Mouse (Mus musculus) midbrain, embryonic 15.5 days (tissue): ENCODE measurements around the gene Ttc26. TPM values are rescaled to one million over a fixed set of nuclear protein-coding genes. Genes with fewer than 3 reads are reported as not detected.
"Not testable (repeated sequence)": the region's sequence is repeated elsewhere in the genome, so short reads cannot be mapped to it uniquely, and the experiment has no call there.

Experiments
- ATAC-seq: fragments of 200-750 bp; cut with Nextera tagmentation; replicated peaks from 2 replicates; pipeline ENCODE4 v1.8.0; 2017; ENCODE audit warnings: moderate TSS enrichment
- H3K27ac ChIP-seq: fragments of 300-500 bp; sonication (generic); 2 replicates; pipeline ENCODE4 v1.5.1; 2015; ENCODE audit warnings: mild to moderate bottlenecking, inconsistent platforms
- H3K27me3 ChIP-seq: fragments of 300-500 bp; sonication (generic); replicated peaks from 2 replicates; pipeline ENCODE4 v1.6.1; 2015; ENCODE audit warnings: inconsistent platforms
- H3K36me3 ChIP-seq: fragments of 300-500 bp; sonication (generic); replicated peaks from 2 replicates; pipeline ENCODE4 v1.6.1; 2015; ENCODE audit warnings: inconsistent platforms
- H3K4me1 ChIP-seq: fragments of 300-500 bp; sonication (generic); 2 replicates; pipeline ENCODE4 v1.6.1; 2015; ENCODE audit warnings: inconsistent platforms
- H3K4me2 ChIP-seq: fragments of 300-500 bp; sonication (generic); 2 replicates; pipeline ENCODE4 v1.6.1; 2015; ENCODE audit warnings: inconsistent platforms, mild to moderate bottlenecking, moderate library complexity
- H3K4me3 ChIP-seq: fragments of 300-500 bp; sonication (generic); 2 replicates; pipeline ENCODE4 v1.5.1; 2015; ENCODE audit warnings: mild to moderate bottlenecking, inconsistent platforms
- H3K9ac ChIP-seq: fragments of 300-500 bp; sonication (generic); 2 replicates; pipeline ENCODE4 v1.6.1; 2015; ENCODE audit warnings: mild to moderate bottlenecking, inconsistent platforms
- H3K9me3 ChIP-seq: fragments of 300-500 bp; sonication (generic); 2 replicates; pipeline ENCODE4 v1.6.1; 2016; ENCODE audit warnings: inconsistent platforms
- WGBS: fragments of 180-500 bp; shearing (Covaris S2); methylation state at CpG from one replicate; pipeline ENCODE4 v1.1.7; 2015; ENCODE audit warnings: mixed read lengths; 5-methylcytosine and 5-hydroxymethylcytosine counted together
- polyA plus RNA-seq: library from polyadenylated mRNA; unstranded; fragments of >200 nt; fragmentation: Nextera tagmentation; extraction: Ambion mirVana; gene quantifications from 2 replicates; pipeline ENCODE4 v1.2.1, GENCODE M21; 2015

The Ttc26 gene
- polyA plus RNA-seq, 1 experiment from 2014 or later: 7.5 TPM

- Histone ChIP-seq H3K36me3 (no peaks in the 10 kb centered on the region), H3K27me3 (peaks cover 48% of the 10 kb centered on the region), H3K9ac (no peak overlapping the region), H3K9me3 (no peaks in the 10 kb centered on the region), H3K4me1 (peaks cover 13% of the 10 kb centered on the region), H3K27ac (no peak overlapping the region), H3K4me3 (no peak overlapping the region), H3K4me2 (no peak overlapping the region)
- no peak for ATAC-seq
- WGBS: 79% methylated on average over 9 of the region's 9 CpGs
These were observed 31.5 kb upstream of the Ttc26 start for GRCm38 (mm10) chr6:38349806-38350205.

DNA sequence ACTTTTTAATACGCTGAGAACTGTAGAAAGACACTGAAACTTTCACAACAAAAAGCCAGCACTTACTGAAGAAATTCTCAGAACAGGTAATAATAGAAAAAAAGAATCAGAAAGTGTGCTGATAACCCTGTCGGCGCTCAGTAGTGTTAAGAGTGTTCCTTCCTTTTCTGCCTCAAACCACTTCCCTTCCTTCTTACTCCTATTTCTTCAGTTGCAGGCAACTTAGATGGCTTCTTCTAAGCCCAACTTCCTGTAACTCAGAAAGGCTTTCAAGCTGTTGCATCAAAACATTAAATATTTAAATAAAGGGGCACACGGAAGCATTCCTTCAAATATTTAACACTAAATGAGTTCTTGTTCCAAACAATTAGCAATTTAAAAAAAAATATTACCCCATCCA is 29.3 kb upstream of the Ttc26 start:
- no peak overlapping the region for H3K4me2 ChIP-seq
- no peak overlapping the region for H3K4me3 ChIP-seq
- H3K27me3 ChIP-seq: peaks cover 57% of the 10 kb centered on the region
- no peak overlapping the region for H3K9ac ChIP-seq
- H3K36me3 ChIP-seq: no peaks in the 10 kb centered on the region
- no peak overlapping the region for H3K27ac ChIP-seq
- WGBS: 57% methylated on average over 4 of the region's 4 CpGs
- ATAC-seq: no peak
- peaks cover 19% of the 10 kb centered on the region for H3K4me1 ChIP-seq
- H3K9me3 ChIP-seq: no peaks in the 10 kb centered on the region

GRCm38 (mm10) chr6:38352451-38352850 is 28.8 kb upstream of the Ttc26 start:
- Histone ChIP-seq H3K27me3 (peaks cover 57% of the 10 kb centered on the region), H3K27ac (no peak overlapping the region)
- no peak for ATAC-seq

GRCm38 (mm10) chr6:38353181-38353580 is 28.1 kb upstream of the Ttc26 start:
- no peak overlapping the region for H3K27ac ChIP-seq
- peaks cover 57% of the 10 kb centered on the region for H3K27me3 ChIP-seq

More at GRCm38 (mm10) chr6:38352451-38352850, 28.8 kb upstream of the Ttc26 start:
- Histone ChIP-seq H3K4me1 (peaks cover 19% of the 10 kb centered on the region), H3K36me3 (no peaks in the 10 kb centered on the region), H3K9ac (no peak overlapping the region), H3K4me2 (no peak overlapping the region), H3K9me3 (no peaks in the 10 kb centered on the region), H3K4me3 (no peak overlapping the region)
- 14% methylated on average over 10 of the region's 10 CpGs for WGBS

GRCm38 (mm10) chr6:38353811-38354722 is 27.2 kb upstream of the Ttc26 start, which contains the start of gene Zc3hav1:
TSS of gene Zc3hav1 (minus strand) at chr6:38354603.
- under 1% methylated on average over 87 of the region's 87 CpGs for WGBS
- ATAC-seq: peak; percentile 69; the same call in 1 of the 2 replicates
- Histone ChIP-seq H3K36me3 (no peaks in the 10 kb centered on the region), H3K4me1 (peaks cover 19% of the 10 kb centered on the region), H3K9ac (peak within 1 kb of the TSS; percentile 15; the same call in 1 of the 2 replicates), H3K27ac (no peak within 1 kb of the TSS), H3K4me2 (peak within 1 kb of the TSS; percentile 60), H3K9me3 (no peaks in the 10 kb centered on the region), H3K27me3 (peaks cover 57% of the 10 kb centered on the region), H3K4me3 (peak within 1 kb of the TSS; percentile 42)

More at GRCm38 (mm10) chr6:38353181-38353580, 28.1 kb upstream of the Ttc26 start:
- H3K4me2 ChIP-seq: peak overlapping the region; percentile 60
- ATAC-seq: no peak
- H3K4me3 ChIP-seq: peak overlapping the region; percentile 42
- peaks cover 19% of the 10 kb centered on the region for H3K4me1 ChIP-seq
- 8% methylated on average over 13 of the region's 13 CpGs for WGBS
- H3K9me3 ChIP-seq: no peaks in the 10 kb centered on the region
- H3K9ac ChIP-seq: no peak overlapping the region
- no peaks in the 10 kb centered on the region for H3K36me3 ChIP-seq

GRCm38 (mm10) chr6:38354723-38355353 is 26.4 kb upstream of the Ttc26 start:
- no peak overlapping the region for H3K27ac ChIP-seq
- H3K9me3 ChIP-seq: no peaks in the 10 kb centered on the region
- no peaks in the 10 kb centered on the region for H3K36me3 ChIP-seq
- 3% methylated on average over 20 of the region's 20 CpGs for WGBS
- H3K4me1 ChIP-seq: peaks cover 19% of the 10 kb centered on the region
- peak overlapping the region; percentile 60 for H3K4me2 ChIP-seq
- H3K27me3 ChIP-seq: peaks cover 51% of the 10 kb centered on the region
- no peak for ATAC-seq
- peak overlapping the region; percentile 42 for H3K4me3 ChIP-seq
- no peak overlapping the region for H3K9ac ChIP-seq

DNA sequence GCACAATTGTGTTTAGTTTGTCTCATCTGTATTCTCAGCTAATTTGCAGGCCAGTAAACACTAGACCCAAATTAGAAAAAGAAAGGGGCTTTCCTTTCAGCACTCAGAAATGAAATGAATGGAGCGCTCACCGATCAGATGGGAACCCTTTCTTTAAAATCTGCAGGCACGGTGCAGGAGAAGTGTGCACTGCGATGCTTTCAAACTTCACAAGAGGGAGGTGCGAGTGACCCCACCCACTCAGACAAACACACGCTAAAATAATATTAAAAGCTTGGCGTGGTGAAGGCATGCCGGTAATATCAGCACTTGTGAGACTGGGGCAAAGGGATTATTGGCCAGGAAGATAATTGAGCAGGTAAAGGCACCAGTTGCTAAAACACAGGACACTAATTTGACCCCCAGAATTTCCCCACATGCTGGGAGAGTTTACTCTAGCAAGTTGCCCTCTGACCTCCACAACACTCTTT is 25.9 kb upstream of the Ttc26 start:
- 2% methylated on average over 8 of the region's 8 CpGs for WGBS
- H3K9ac ChIP-seq: no peak overlapping the region
- H3K4me3 ChIP-seq: peak overlapping the region; percentile 42; the same call in 1 of the 2 replicates
- no peak overlapping the region for H3K27ac ChIP-seq
- H3K9me3 ChIP-seq: no peaks in the 10 kb centered on the region
- H3K27me3 ChIP-seq: peaks cover 48% of the 10 kb centered on the region
- peak overlapping the region; percentile 60; the same call in 1 of the 2 replicates for H3K4me2 ChIP-seq
- H3K36me3 ChIP-seq: no peaks in the 10 kb centered on the region
- peaks cover 19% of the 10 kb centered on the region for H3K4me1 ChIP-seq
- no peak for ATAC-seq

GRCm38 (mm10) chr6:38355862-38356261 is 25.4 kb upstream of the Ttc26 start:
- H3K36me3 ChIP-seq: no peaks in the 10 kb centered on the region
- no peak overlapping the region for H3K27ac ChIP-seq
- 12% methylated on average over 7 of the region's 7 CpGs for WGBS
- H3K9me3 ChIP-seq: no peaks in the 10 kb centered on the region
- H3K4me3 ChIP-seq: no peak overlapping the region
- peaks cover 44% of the 10 kb centered on the region for H3K27me3 ChIP-seq
- no peak overlapping the region for H3K9ac ChIP-seq
- H3K4me1 ChIP-seq: peaks cover 19% of the 10 kb centered on the region
- H3K4me2 ChIP-seq: no peak overlapping the region
- no peak for ATAC-seq

- not testable (repeated sequence) for ATAC-seq
- 81% methylated on average over 15 of the region's 15 CpGs for WGBS
These were observed 24.4 kb upstream of the Ttc26 start for GRCm38 (mm10) chr6:38356661-38357433.

GRCm38 (mm10) chr6:38357603-38358252 is 23.5 kb upstream of the Ttc26 start:
- Histone ChIP-seq H3K4me3 (no peak overlapping the region), H3K4me1 (peaks cover 19% of the 10 kb centered on the region), H3K9me3 (no peaks in the 10 kb centered on the region), H3K36me3 (no peaks in the 10 kb centered on the region), H3K27ac (no peak overlapping the region), H3K27me3 (peaks cover 28% of the 10 kb centered on the region), H3K4me2 (no peak overlapping the region), H3K9ac (no peak overlapping the region)
- WGBS: 35% methylated on average over 5 of the region's 5 CpGs
- ATAC-seq: no peak

More at GRCm38 (mm10) chr6:38356661-38357433, 24.4 kb upstream of the Ttc26 start:
- H3K9me3 ChIP-seq, H3K27ac ChIP-seq, H3K4me2 ChIP-seq, H3K9ac ChIP-seq, H3K36me3 ChIP-seq, H3K4me3 ChIP-seq: not testable (repeated sequence)
- peaks cover 19% of the 10 kb centered on the region for H3K4me1 ChIP-seq
- H3K27me3 ChIP-seq: peaks cover 37% of the 10 kb centered on the region

DNA sequence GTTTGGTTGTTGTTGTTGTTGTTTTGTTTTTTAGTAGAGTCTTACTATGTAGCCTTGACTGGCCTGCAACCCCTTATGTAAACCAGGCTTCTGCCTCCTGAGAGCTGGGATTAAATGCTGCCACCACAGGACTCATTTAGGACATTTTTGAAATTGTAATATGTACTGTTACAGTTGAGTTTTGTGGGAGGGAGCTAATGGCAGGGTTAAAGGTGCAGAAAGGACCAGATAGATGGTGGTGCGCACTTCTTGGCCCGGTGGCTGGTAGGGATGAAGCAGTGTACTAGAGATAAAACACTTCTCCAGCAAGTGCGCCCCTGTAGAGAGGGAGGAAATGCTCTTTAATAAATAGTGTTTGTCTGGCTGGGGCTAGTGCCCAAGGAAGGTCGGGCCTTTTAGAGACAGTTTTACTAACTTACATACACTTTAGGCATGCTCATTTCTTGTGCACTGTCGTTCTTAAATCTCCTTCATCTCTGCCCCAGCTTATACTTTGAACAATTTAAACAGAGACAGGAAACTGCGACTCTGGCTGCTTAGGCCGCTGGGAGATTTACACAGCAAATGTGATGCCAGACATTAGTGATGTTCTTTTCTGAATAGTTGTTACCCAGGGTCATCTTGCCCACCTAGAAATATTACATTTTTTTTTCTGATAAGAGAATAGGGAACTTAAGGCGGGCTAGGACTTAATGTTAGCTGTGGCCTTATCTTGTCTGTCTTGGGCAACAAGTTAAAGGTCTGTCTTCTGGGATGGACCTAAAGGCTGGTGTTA is 22.8 kb upstream of the Ttc26 start:
- H3K9me3 ChIP-seq: no peaks in the 10 kb centered on the region
- no peak for ATAC-seq
- H3K27ac ChIP-seq: no peak overlapping the region
- H3K36me3 ChIP-seq: no peaks in the 10 kb centered on the region
- H3K27me3 ChIP-seq: peaks cover 21% of the 10 kb centered on the region
- 72% methylated on average over 8 of the region's 8 CpGs for WGBS
- H3K4me3 ChIP-seq: no peak overlapping the region
- no peak overlapping the region for H3K9ac ChIP-seq
- H3K4me2 ChIP-seq: no peak overlapping the region
- peaks cover 19% of the 10 kb centered on the region for H3K4me1 ChIP-seq
